Mouse (Mus musculus) midbrain, embryonic 14.5 days (tissue): ENCODE data around the gene Wnt1. TPM values are rescaled to one million over a fixed set of nuclear protein-coding genes. Genes with fewer than 3 reads are reported as not detected.

Source experiments
- ATAC-seq: fragments of 200-750 bp; cut with Nextera tagmentation; 2 replicates; pipeline ENCODE4 v1.8.0; 2017; ENCODE audit warnings: moderate number of reproducible peaks, moderate library complexity; ENCODE audit not compliant: low FRiP score, low TSS enrichment
- DNase-seq: peaks from one replicate; pipeline ENCODE4 v3.0.0-alpha.2; 2015
- H3K27ac ChIP-seq: fragments of 300-500 bp; sonication (generic); replicated peaks from 2 replicates; pipeline ENCODE4 v1.5.1; 2014; ENCODE audit warnings: mild to moderate bottlenecking, low read depth, low read length, moderate library complexity
- H3K27me3 ChIP-seq: fragments of 300-500 bp; sonication (generic); 2 replicates; pipeline ENCODE4 v1.6.1; 2014; ENCODE audit warnings: low read length, control low read depth, mixed read lengths; ENCODE audit not compliant: control insufficient read depth, insufficient read depth
- H3K36me3 ChIP-seq: fragments of 300-500 bp; sonication (generic); 2 replicates; pipeline ENCODE4 v1.6.1; 2014; ENCODE audit warnings: low read length, control low read depth; ENCODE audit not compliant: control insufficient read depth, insufficient read depth
- H3K4me1 ChIP-seq: fragments of 300-500 bp; sonication (generic); 2 replicates; pipeline ENCODE4 v1.6.1; 2014; ENCODE audit warnings: mild to moderate bottlenecking, antibody characterized with exemption, low read length, control low read depth; ENCODE audit not compliant: control insufficient read depth, insufficient read depth
- H3K4me2 ChIP-seq: fragments of 300-500 bp; sonication (generic); 2 replicates; pipeline ENCODE4 v1.6.1; 2014; ENCODE audit warnings: mild to moderate bottlenecking, low read length, moderate library complexity
- H3K4me3 ChIP-seq: fragments of 300-500 bp; sonication (generic); replicated peaks from 2 replicates; pipeline ENCODE4 v1.5.1; 2014; ENCODE audit warnings: low read depth, low read length
- H3K9ac ChIP-seq: fragments of 300-500 bp; sonication (generic); replicated peaks from 2 replicates; pipeline ENCODE4 v1.6.1; 2014; ENCODE audit warnings: mild to moderate bottlenecking, low read length, moderate library complexity
- H3K9me3 ChIP-seq: fragments of 300-500 bp; sonication (generic); 2 replicates; pipeline ENCODE4 v1.6.1; 2016; ENCODE audit warnings: low read length, control low read depth, mixed read lengths; ENCODE audit not compliant: control insufficient read depth
- WGBS: fragments of 180-500 bp; shearing (Covaris S2); extraction: QIAGEN DNeasy Blood & Tissue Kit; methylation state at CpG from one replicate; pipeline ENCODE4 v1.1.7; 2014; 5-methylcytosine and 5-hydroxymethylcytosine counted together
- polyA plus RNA-seq: library from polyadenylated mRNA; unstranded; fragments of >200 nt; fragmentation: Nextera tagmentation; extraction: Ambion mirVana; gene quantifications from 2 replicates; pipeline ENCODE4 v1.2.1, GENCODE M21; 2014

Gene Wnt1
- polyA plus RNA-seq, 1 experiment from 2014 or later, result 4.1 TPM

GRCm38 (mm10) chr15:98781166-98781565 is 8.5 kb upstream of the Wnt1 start:
- DNase-seq (no peak), ATAC-seq (no peak)
- H3K27ac ChIP-seq, result no peak overlapping the region
- peaks cover 7% of the 10 kb centered on the region for H3K4me1 ChIP-seq
- no peak overlapping the region for H3K9ac ChIP-seq
- H3K4me2 ChIP-seq, result no peak overlapping the region
- H3K27me3 ChIP-seq, result peaks cover 70% of the 10 kb centered on the region
- no peaks in the 10 kb centered on the region for H3K36me3 ChIP-seq
- H3K9me3 ChIP-seq, result 0 out of 2 replicates have a peak, but pooled peaks cover 2% of the 10 kb centered on the region
- H3K4me3 ChIP-seq, result no peak overlapping the region
- 37% methylated on average over 6 of the region's 6 CpGs for WGBS

DNA sequence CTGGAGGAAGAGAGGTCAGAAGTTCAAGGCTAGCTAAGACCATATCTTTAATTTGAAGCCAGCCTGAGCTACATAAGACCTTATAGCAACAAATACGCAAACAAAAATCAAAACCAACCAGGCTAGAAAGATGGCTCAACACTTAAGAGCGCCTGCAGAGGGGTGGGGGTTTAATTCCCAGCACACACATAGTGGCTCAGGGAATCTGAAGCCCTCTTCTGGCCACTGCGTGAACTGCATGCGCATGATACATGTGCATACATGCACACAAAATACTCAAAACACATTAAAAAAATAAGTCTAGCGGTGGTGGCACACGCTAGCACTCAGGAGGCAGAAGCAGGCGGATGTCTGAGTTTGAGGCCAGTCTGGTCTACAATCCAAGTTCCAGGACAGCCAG is 3.9 kb upstream of the Wnt1 start:
- peak; percentile 53 for DNase-seq

GRCm38 (mm10) chr15:98787930-98788329 is 1.7 kb upstream of the Wnt1 start:
- WGBS, result 49% methylated on average over 4 of the region's 4 CpGs
- Histone ChIP-seq H3K4me2 (no peak overlapping the region), H3K27ac (no peak overlapping the region), H3K9ac (no peak overlapping the region), H3K4me3 (no peak overlapping the region), H3K36me3 (no peaks in the 10 kb centered on the region), H3K4me1 (0 out of 2 replicates have a peak, but pooled peaks cover 5% of the 10 kb centered on the region), H3K9me3 (0 out of 2 replicates have a peak, but pooled peaks cover 2% of the 10 kb centered on the region), H3K27me3 (peaks cover 70% of the 10 kb centered on the region)
- peak; percentile 77 for DNase-seq
- no peak for ATAC-seq

More for the DNA sequence above, 3.9 kb upstream of the Wnt1 start:
- H3K9ac ChIP-seq, result no peak overlapping the region
- 0 out of 2 replicates have a peak, but pooled peaks cover 2% of the 10 kb centered on the region for H3K9me3 ChIP-seq
- no peak overlapping the region for H3K27ac ChIP-seq
- H3K4me2 ChIP-seq, result no peak overlapping the region
- 0 out of 2 replicates have a peak, but pooled peaks cover 2% of the 10 kb centered on the region for H3K4me1 ChIP-seq
- H3K27me3 ChIP-seq, result peaks cover 67% of the 10 kb centered on the region
- no peak overlapping the region for H3K4me3 ChIP-seq
- no peak for ATAC-seq
- no peaks in the 10 kb centered on the region for H3K36me3 ChIP-seq
- WGBS, result 50% methylated on average over 7 of the region's 7 CpGs

GRCm38 (mm10) chr15:98788972-98789660 is 541 bp upstream of the Wnt1 start:
- H3K9ac ChIP-seq, result no peak overlapping the region
- H3K27me3 ChIP-seq, result peaks cover 82% of the 10 kb centered on the region
- H3K4me3 ChIP-seq, result no peak overlapping the region
- no peak overlapping the region for H3K27ac ChIP-seq
- 0 out of 2 replicates have a peak, but pooled peaks cover 2% of the 10 kb centered on the region for H3K9me3 ChIP-seq
- DNase-seq (no peak), ATAC-seq (no peak)
- no peak overlapping the region for H3K4me2 ChIP-seq
- H3K4me1 ChIP-seq, result 0 out of 2 replicates have a peak, but pooled peaks cover 5% of the 10 kb centered on the region
- 10% methylated on average over 24 of the region's 24 CpGs for WGBS
- H3K36me3 ChIP-seq, result no peaks in the 10 kb centered on the region

DNA sequence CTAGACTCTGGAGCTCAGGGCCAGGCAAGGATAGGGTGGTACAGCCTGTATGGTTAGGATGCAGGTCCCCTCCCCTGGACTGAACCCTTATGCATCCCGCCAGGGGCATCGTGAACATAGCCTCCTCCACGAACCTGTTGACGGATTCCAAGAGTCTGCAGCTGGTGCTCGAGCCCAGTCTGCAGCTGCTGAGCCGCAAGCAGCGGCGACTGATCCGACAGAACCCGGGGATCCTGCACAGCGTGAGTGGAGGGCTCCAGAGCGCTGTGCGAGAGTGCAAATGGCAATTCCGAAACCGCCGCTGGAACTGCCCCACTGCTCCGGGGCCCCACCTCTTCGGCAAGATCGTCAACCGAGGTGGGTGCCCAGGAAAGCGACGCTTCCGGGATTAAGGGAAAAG is 1.1 kb downstream of the Wnt1 start:
- Histone ChIP-seq H3K9ac (peak overlapping the region; percentile 23; the same call in 1 of the 2 replicates), H3K27ac (no peak overlapping the region), H3K4me1 (0 out of 2 replicates have a peak, but pooled peaks cover 5% of the 10 kb centered on the region), H3K4me2 (peak overlapping the region; percentile 25; the same call in 1 of the 2 replicates), H3K27me3 (peaks cover 94% of the 10 kb centered on the region), H3K4me3 (peak overlapping the region; percentile 14), H3K36me3 (no peaks in the 10 kb centered on the region), H3K9me3 (0 out of 2 replicates have a peak, but pooled peaks cover 2% of the 10 kb centered on the region)
- peak; percentile 34 for DNase-seq
- no peak for ATAC-seq
- WGBS, result under 1% methylated on average over 23 of the region's 23 CpGs

GRCm38 (mm10) chr15:98791221-98791620 is 1.6 kb downstream of the Wnt1 start:
- no peak for DNase-seq

DNA sequence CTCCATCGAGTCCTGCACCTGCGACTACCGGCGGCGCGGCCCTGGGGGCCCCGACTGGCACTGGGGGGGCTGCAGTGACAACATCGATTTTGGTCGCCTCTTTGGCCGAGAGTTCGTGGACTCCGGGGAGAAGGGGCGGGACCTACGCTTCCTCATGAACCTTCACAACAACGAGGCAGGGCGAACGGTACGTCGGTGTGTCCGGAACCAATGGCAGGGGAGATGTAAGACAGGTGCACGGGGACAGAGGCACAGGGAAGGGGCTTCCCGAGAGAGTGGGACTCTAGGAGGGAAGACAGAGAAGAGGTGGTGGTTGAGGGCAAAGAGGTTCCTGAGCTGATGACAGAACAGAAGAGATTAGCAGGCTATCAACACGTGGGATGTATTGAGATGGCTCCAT is 2.1 kb downstream of the Wnt1 start:
- Histone ChIP-seq H3K4me3 (peak overlapping the region; percentile 30), H3K9me3 (no peaks in the 10 kb centered on the region), H3K36me3 (no peaks in the 10 kb centered on the region), H3K27ac (no peak overlapping the region), H3K27me3 (peaks cover 97% of the 10 kb centered on the region), H3K4me1 (0 out of 2 replicates have a peak, but pooled peaks cover 5% of the 10 kb centered on the region), H3K9ac (no peak overlapping the region), H3K4me2 (no peak overlapping the region)
- no peak for DNase-seq
- no peak for ATAC-seq
- WGBS, result 1% methylated on average over 23 of the region's 23 CpGs

More at GRCm38 (mm10) chr15:98791221-98791620, 1.6 kb downstream of the Wnt1 start:
- peak overlapping the region; percentile 14 for H3K4me3 ChIP-seq
- no peaks in the 10 kb centered on the region for H3K9me3 ChIP-seq
- no peak overlapping the region for H3K9ac ChIP-seq
- H3K4me1 ChIP-seq, result 0 out of 2 replicates have a peak, but pooled peaks cover 5% of the 10 kb centered on the region
- no peaks in the 10 kb centered on the region for H3K36me3 ChIP-seq
- no peak overlapping the region for H3K27ac ChIP-seq
- no peak for ATAC-seq
- H3K27me3 ChIP-seq, result peaks cover 96% of the 10 kb centered on the region
- WGBS, result 1% methylated on average over 12 of the region's 12 CpGs
- H3K4me2 ChIP-seq, result peak overlapping the region; percentile 25; the same call in 1 of the 2 replicates

GRCm38 (mm10) chr15:98792233-98793020 is 2.8 kb downstream of the Wnt1 start:
- DNase-seq (peak; percentile 77), ATAC-seq (no peak)
- H3K27ac ChIP-seq, result no peak overlapping the region
- peak overlapping the region; percentile 51 for H3K4me2 ChIP-seq
- no peaks in the 10 kb centered on the region for H3K9me3 ChIP-seq
- H3K4me1 ChIP-seq, result 0 out of 2 replicates have a peak, but pooled peaks cover 5% of the 10 kb centered on the region
- 2% methylated on average over 75 of the region's 75 CpGs for WGBS
- peak overlapping the region; percentile 30 for H3K4me3 ChIP-seq
- H3K9ac ChIP-seq, result peak overlapping the region; percentile 31; the same call in 1 of the 2 replicates
- no peaks in the 10 kb centered on the region for H3K36me3 ChIP-seq
- peaks cover 98% of the 10 kb centered on the region for H3K27me3 ChIP-seq
